Mouse (Mus musculus) liver, adult 2 months (tissue): ENCODE measurements around the gene Lsm14a. TPM values are rescaled to one million over a fixed set of nuclear protein-coding genes. Genes with fewer than 3 reads are reported as not detected.
"Not testable (repeated sequence)": the region's sequence is repeated elsewhere in the genome, so short reads cannot be mapped to it uniquely, and the experiment has no call there.

Experiments used
- DNase-seq: peaks from one replicate; pipeline ENCODE4 v3.0.0-alpha.2; 2011; ENCODE audit warnings: low read depth, low spot score; ENCODE audit errors: extremely low read depth
- H3K27ac ChIP-seq: fragments of 200-500 bp; replicated peaks from 2 replicates; pipeline ENCODE4 v1.5.1; 2012; ENCODE audit warnings: low read depth, mild to moderate bottlenecking, control low read depth, inconsistent platforms, low read length; ENCODE audit not compliant: insufficient read depth
- H3K27me3 ChIP-seq: fragments of 200-500 bp; 2 replicates; pipeline ENCODE4 v1.6.1; 2012; ENCODE audit warnings: mild to moderate bottlenecking, moderate library complexity, low read length, inconsistent platforms; ENCODE audit not compliant: control insufficient read depth, insufficient read depth
- H3K36me3 ChIP-seq: fragments of 200-500 bp; 2 replicates; pipeline ENCODE4 v1.6.1; 2012; ENCODE audit warnings: low read length, inconsistent platforms; ENCODE audit not compliant: control insufficient read depth, insufficient read depth
- H3K4me1 ChIP-seq: fragments of 200-500 bp; 2 replicates; pipeline ENCODE4 v1.6.1; 2011; ENCODE audit warnings: low read length; ENCODE audit not compliant: control insufficient read depth, insufficient read depth
- H3K4me3 ChIP-seq: fragments of 200-500 bp; 2 replicates; pipeline ENCODE4 v1.5.1; 2011; ENCODE audit warnings: low read depth, mild to moderate bottlenecking, control low read depth, low read length, moderate library complexity; ENCODE audit not compliant: insufficient read depth
- H3K79me2 ChIP-seq: fragments of 200-500 bp; 2 replicates; pipeline ENCODE4 v1.6.1; 2012; ENCODE audit warnings: inconsistent platforms, mild to moderate bottlenecking, low read length, moderate library complexity; ENCODE audit not compliant: control insufficient read depth, insufficient read depth
- H3K9ac ChIP-seq: fragments of 200-500 bp; 2 replicates; pipeline ENCODE4 v1.6.1; 2012; ENCODE audit warnings: low read depth, mild to moderate bottlenecking, control low read depth, inconsistent platforms, low read length
- CTCF ChIP-seq: fragments of 200-500 bp; IDR thresholded peaks from 2 replicates; pipeline ENCODE4 v1.5.1; 2011; ENCODE audit warnings: low read depth, low read length, control low read depth
- POLR2A ChIP-seq: fragments of 200-500 bp; IDR thresholded peaks from 2 replicates; pipeline ENCODE4 v1.6.1; 2011; ENCODE audit warnings: low read length, control low read depth; ENCODE audit not compliant: insufficient read depth; ENCODE audit errors: extremely low read depth
- WGBS: fragments of 180-500 bp; shearing (Covaris S2); methylation state at CpG from one replicate; pipeline ENCODE4 v1.1.7; 2018; 5-methylcytosine and 5-hydroxymethylcytosine counted together
- polyA plus RNA-seq: library from polyadenylated mRNA; depleted of rRNA; stranded (reverse); fragments of >200 nt; gene quantifications from 2 replicates; pipeline ENCODE4 v1.2.3, GENCODE M21; 2012
- total RNA-seq: library from RNA; depleted of rRNA; stranded (reverse); fragments of >200 nt; gene quantifications from 2 replicates; pipeline ENCODE4 v1.2.3, GENCODE M21; 2014

Gene Lsm14a
- total and polyA plus RNA-seq, 2 experiments = 12.5 to 26.2 TPM

GRCm38 (mm10) chr7:34346505-34346904 is 46.6 kb downstream of the Lsm14a start:
- TF ChIP-seq POLR2A = no peak
- TF ChIP-seq CTCF = no peak

GRCm38 (mm10) chr7:34342040-34342793 is 50.9 kb downstream of the Lsm14a start:
- no peaks in the 10 kb centered on the region for H3K27me3 ChIP-seq
- TF ChIP-seq POLR2A (no peak), CTCF (no peak)
- H3K36me3 ChIP-seq = peaks cover 37% of the 10 kb centered on the region
- H3K4me1 ChIP-seq = no peaks in the 10 kb centered on the region
- DNase-seq = no peak
- H3K27ac ChIP-seq = no peak overlapping the region
- no peak overlapping the region for H3K9ac ChIP-seq
- H3K4me3 ChIP-seq = no peak overlapping the region
- H3K79me2 ChIP-seq = no peaks in the 10 kb centered on the region
- WGBS = 89% methylated on average over 10 of the region's 10 CpGs

More at GRCm38 (mm10) chr7:34346505-34346904, 46.6 kb downstream of the Lsm14a start:
- no peak overlapping the region for H3K4me3 ChIP-seq
- no peak for DNase-seq
- WGBS = 96% methylated on average over 4 of the region's 4 CpGs
- peaks cover 72% of the 10 kb centered on the region for H3K36me3 ChIP-seq
- H3K79me2 ChIP-seq = no peaks in the 10 kb centered on the region; the same call in 1 of the 2 replicates
- H3K27me3 ChIP-seq = no peaks in the 10 kb centered on the region
- H3K9ac ChIP-seq = no peak overlapping the region
- H3K27ac ChIP-seq = no peak overlapping the region
- H3K4me1 ChIP-seq = no peaks in the 10 kb centered on the region

- Histone ChIP-seq H3K9ac (no peak overlapping the region), H3K27me3 (no peaks in the 10 kb centered on the region), H3K4me1 (no peaks in the 10 kb centered on the region), H3K36me3 (peaks cover 26% of the 10 kb centered on the region), H3K4me3 (no peak overlapping the region), H3K79me2 (no peaks in the 10 kb centered on the region), H3K27ac (no peak overlapping the region)
- TF ChIP-seq POLR2A (no peak), CTCF (no peak)
- no peak for DNase-seq
- 87% methylated on average over 5 of the region's 5 CpGs for WGBS
These were observed 52.3 kb downstream of the Lsm14a start for GRCm38 (mm10) chr7:34340841-34341240.

GRCm38 (mm10) chr7:34339164-34339489 is 54.0 kb downstream of the Lsm14a start:
- Histone ChIP-seq H3K9ac (no peak overlapping the region), H3K79me2 (no peaks in the 10 kb centered on the region), H3K27ac (no peak overlapping the region), H3K4me3 (no peak overlapping the region), H3K36me3 (peaks cover 14% of the 10 kb centered on the region), H3K4me1 (no peaks in the 10 kb centered on the region; the same call in 1 of the 2 replicates), H3K27me3 (no peaks in the 10 kb centered on the region)
- WGBS = 88% methylated on average over 5 of the region's 5 CpGs
- DNase-seq = no peak
- TF ChIP-seq POLR2A (no peak), CTCF (no peak)

GRCm38 (mm10) chr7:34338445-34339163 is 54.5 kb downstream of the Lsm14a start:
- H3K27me3 ChIP-seq = no peaks in the 10 kb centered on the region
- H3K79me2 ChIP-seq = no peaks in the 10 kb centered on the region
- no peak overlapping the region for H3K4me3 ChIP-seq
- H3K9ac ChIP-seq = no peak overlapping the region
- H3K27ac ChIP-seq = no peak overlapping the region
- no peak for TF ChIP-seq CTCF
- TF ChIP-seq POLR2A = no peak
- H3K36me3 ChIP-seq = peaks cover 10% of the 10 kb centered on the region; the same call in 1 of the 2 replicates
- no peaks in the 10 kb centered on the region; the same call in 1 of the 2 replicates for H3K4me1 ChIP-seq
- DNase-seq = no peak
- 82% methylated on average over 9 of the region's 9 CpGs for WGBS

- Histone ChIP-seq H3K27me3 (no peaks in the 10 kb centered on the region), H3K4me3 (no peak overlapping the region), H3K9ac (no peak overlapping the region), H3K4me1 (no peaks in the 10 kb centered on the region; the same call in 1 of the 2 replicates), H3K36me3 (peaks cover 2% of the 10 kb centered on the region; the same call in 1 of the 2 replicates), H3K27ac (no peak overlapping the region), H3K79me2 (no peaks in the 10 kb centered on the region)
- no peak for TF ChIP-seq POLR2A
- TF ChIP-seq CTCF = no peak
- no peak for DNase-seq
- WGBS = 79% methylated on average over 2 of the region's 2 CpGs
These were observed 55.8 kb downstream of the Lsm14a start for GRCm38 (mm10) chr7:34337268-34337667.

GRCm38 (mm10) chr7:34336545-34336944 is 56.6 kb downstream of the Lsm14a start:
- not testable (repeated sequence) for H3K36me3 ChIP-seq, DNase-seq, H3K9ac ChIP-seq, H3K4me1 ChIP-seq, H3K4me3 ChIP-seq, H3K27me3 ChIP-seq, H3K27ac ChIP-seq, H3K79me2 ChIP-seq
- 88% methylated on average over 1 of the region's 1 CpGs for WGBS
